Mouse (Mus musculus): ENCODE measurements around the gene Bet1l. TPM values are rescaled to one million over a fixed set of nuclear protein-coding genes. Genes with fewer than 3 reads are reported as not detected.

Bet1l gene
- polyA plus RNA-seq, 1 experiment: 18.1 TPM

GRCm38 (mm10) chr7:140879355-140879754, 22.0 kb upstream of the Bet1l start:
- H3K27ac ChIP-seq (ENCODE audit: control insufficient read depth, insufficient read depth, low read depth, low read length, poor library complexity): peak overlapping the region; percentile 46; the same call in 1 of the 2 replicates
- TF ChIP-seq CTCF (IDR thresholded peaks at IDR 0.05; ENCODE audit: control insufficient read depth, insufficient read depth, low read length) (no peak), POLR2A (IDR thresholded peaks at IDR 0.05; ENCODE audit: borderline replicate concordance, control insufficient read depth, low read depth, low read length) (no peak)
- 4% methylated on average over 7 of the region's 7 CpGs for WGBS
- peaks cover 15% of the 10 kb centered on the region; the same call in 1 of the 2 replicates for H3K4me1 ChIP-seq (ENCODE audit: control insufficient read depth, insufficient read depth, low read length)
- H3K4me3 ChIP-seq (replicated peaks; ENCODE audit: control insufficient read depth, low read depth, low read length): peak overlapping the region; percentile 2

GRCm38 (mm10) chr7:140877364-140877763, 20.0 kb upstream of the Bet1l start:
- TF ChIP-seq CTCF (IDR thresholded peaks at IDR 0.05; ENCODE audit: control insufficient read depth, insufficient read depth, low read length): no peak
- no peak for TF ChIP-seq POLR2A (IDR thresholded peaks at IDR 0.05; ENCODE audit: borderline replicate concordance, control insufficient read depth, low read depth, low read length)
- no peak overlapping the region for H3K27ac ChIP-seq (ENCODE audit: control insufficient read depth, insufficient read depth, low read depth, low read length, poor library complexity)
- peaks cover 15% of the 10 kb centered on the region; the same call in 1 of the 2 replicates for H3K4me1 ChIP-seq (ENCODE audit: control insufficient read depth, insufficient read depth, low read length)
- WGBS: 20% methylated on average over 6 of the region's 6 CpGs
- H3K4me3 ChIP-seq (replicated peaks; ENCODE audit: control insufficient read depth, low read depth, low read length): no peak overlapping the region

- Histone ChIP-seq H3K4me3 (replicated peaks; ENCODE audit: control insufficient read depth, low read depth, low read length) (no peak overlapping the region), H3K4me1 (ENCODE audit: control insufficient read depth, insufficient read depth, low read length) (peaks cover 11% of the 10 kb centered on the region; the same call in 1 of the 2 replicates), H3K27ac (ENCODE audit: control insufficient read depth, insufficient read depth, low read depth, low read length, poor library complexity) (peak overlapping the region; percentile 26; the same call in 1 of the 2 replicates)
- TF ChIP-seq POLR2A (IDR thresholded peaks at IDR 0.05; ENCODE audit: borderline replicate concordance, control insufficient read depth, low read depth, low read length): no peak
- no peak for TF ChIP-seq CTCF (IDR thresholded peaks at IDR 0.05; ENCODE audit: control insufficient read depth, insufficient read depth, low read length)
- WGBS: 6% methylated on average over 4 of the region's 4 CpGs
Observed at GRCm38 (mm10) chr7:140874224-140874623, 16.8 kb upstream of the Bet1l start.

GRCm38 (mm10) chr7:140864761-140865160, 7.4 kb upstream of the Bet1l start:
- Histone ChIP-seq H3K4me3 (replicated peaks; ENCODE audit: control insufficient read depth, low read depth, low read length) (no peak overlapping the region), H3K27ac (ENCODE audit: control insufficient read depth, insufficient read depth, low read depth, low read length, poor library complexity) (no peak overlapping the region), H3K4me1 (ENCODE audit: control insufficient read depth, insufficient read depth, low read length) (peaks cover 2% of the 10 kb centered on the region; the same call in 1 of the 2 replicates)
- TF ChIP-seq POLR2A (IDR thresholded peaks at IDR 0.05; ENCODE audit: borderline replicate concordance, control insufficient read depth, low read depth, low read length): no peak
- no peak for TF ChIP-seq CTCF (IDR thresholded peaks at IDR 0.05; ENCODE audit: control insufficient read depth, insufficient read depth, low read length)
- 88% methylated on average over 12 of the region's 12 CpGs for WGBS

- WGBS: 88% methylated on average over 5 of the region's 5 CpGs
- Histone ChIP-seq H3K4me1 (ENCODE audit: control insufficient read depth, insufficient read depth, low read length) (peaks cover 5% of the 10 kb centered on the region; the same call in 1 of the 2 replicates), H3K27ac (ENCODE audit: control insufficient read depth, insufficient read depth, low read depth, low read length, poor library complexity) (no peak overlapping the region), H3K4me3 (replicated peaks; ENCODE audit: control insufficient read depth, low read depth, low read length) (no peak overlapping the region)
- TF ChIP-seq CTCF (IDR thresholded peaks at IDR 0.05; ENCODE audit: control insufficient read depth, insufficient read depth, low read length) (no peak), POLR2A (IDR thresholded peaks at IDR 0.05; ENCODE audit: borderline replicate concordance, control insufficient read depth, low read depth, low read length) (no peak)
Observed at GRCm38 (mm10) chr7:140860728-140861127, 3.4 kb upstream of the Bet1l start.

GRCm38 (mm10) chr7:140859997-140860396, 2.6 kb upstream of the Bet1l start:
- 79% methylated on average over 6 of the region's 6 CpGs for WGBS
- Histone ChIP-seq H3K4me1 (ENCODE audit: control insufficient read depth, insufficient read depth, low read length) (peaks cover 5% of the 10 kb centered on the region; the same call in 1 of the 2 replicates), H3K4me3 (replicated peaks; ENCODE audit: control insufficient read depth, low read depth, low read length) (no peak overlapping the region), H3K27ac (ENCODE audit: control insufficient read depth, insufficient read depth, low read depth, low read length, poor library complexity) (no peak overlapping the region)
- TF ChIP-seq CTCF (IDR thresholded peaks at IDR 0.05; ENCODE audit: control insufficient read depth, insufficient read depth, low read length): no peak
- TF ChIP-seq POLR2A (IDR thresholded peaks at IDR 0.05; ENCODE audit: borderline replicate concordance, control insufficient read depth, low read depth, low read length): no peak

GRCm38 (mm10) chr7:140858746-140859145, 1.4 kb upstream of the Bet1l start:
- Histone ChIP-seq H3K27ac (ENCODE audit: control insufficient read depth, insufficient read depth, low read depth, low read length, poor library complexity) (no peak overlapping the region), H3K4me3 (replicated peaks; ENCODE audit: control insufficient read depth, low read depth, low read length) (peak overlapping the region; percentile 82), H3K4me1 (ENCODE audit: control insufficient read depth, insufficient read depth, low read length) (peaks cover 5% of the 10 kb centered on the region; the same call in 1 of the 2 replicates)
- TF ChIP-seq CTCF (IDR thresholded peaks at IDR 0.05; ENCODE audit: control insufficient read depth, insufficient read depth, low read length): no peak
- TF ChIP-seq POLR2A (IDR thresholded peaks at IDR 0.05; ENCODE audit: borderline replicate concordance, control insufficient read depth, low read depth, low read length): no peak
- WGBS: 86% methylated on average over 8 of the region's 8 CpGs

- peak; percentile 72; the same call in 1 of the 2 replicates for TF ChIP-seq POLR2A (IDR thresholded peaks at IDR 0.05; ENCODE audit: borderline replicate concordance, control insufficient read depth, low read depth, low read length)
- TF ChIP-seq CTCF (IDR thresholded peaks at IDR 0.05; ENCODE audit: control insufficient read depth, insufficient read depth, low read length): no peak
- under 1% methylated on average over 50 of the region's 50 CpGs for WGBS
- Histone ChIP-seq H3K4me3 (replicated peaks; ENCODE audit: control insufficient read depth, low read depth, low read length) (peak within 1 kb of the TSS; percentile 82), H3K27ac (ENCODE audit: control insufficient read depth, insufficient read depth, low read depth, low read length, poor library complexity) (peak within 1 kb of the TSS; percentile 88), H3K4me1 (ENCODE audit: control insufficient read depth, insufficient read depth, low read length) (peaks cover 6% of the 10 kb centered on the region; the same call in 1 of the 2 replicates)
Observed at GRCm38 (mm10) chr7:140856785-140857549, 410 bp downstream of the Bet1l start, which contains the start of gene Ric8a. TSS of gene Ric8a (plus strand) at chr7:140856957.

Measured in bone marrow, adult 2 months (tissue).